In genomic region chr2:25709056-25709455, GRCm38 (mm10) we compare ENCODE assay signal across 27 mouse cellular contexts. TPM values are rescaled to one million over a fixed set of nuclear protein-coding genes. Genes with fewer than 3 reads are reported as not detected.
DNase-seq lines count a peak whose midpoint lies in the region; ATAC-seq and TF ChIP-seq lines count a peak whose summit lies in the region.
"Not testable (repeated sequence)": the region's sequence is repeated elsewhere in the genome, so short reads cannot be mapped to it uniquely, and the experiment has no call there.
"Had no signal": no experiment of that assay in that cellular context is flagged by ENCODE, and none has a peak within 500 bp of the region (broad histone marks: within the 10 kb centered on the region; RNA-seq: fewer than 3 reads in every experiment).

No protein-coding gene starts in this region.

- H3K27ac ChIP-seq in gastrocnemius, adult 2 months: peak overlapping the region; percentile 17; the same call in 1 of the 2 replicates
- not testable (repeated sequence) for H3K27ac ChIP-seq in hindbrain, embryonic 13.5 days; hindbrain, embryonic 16.5 days (ENCODE audit: low read depth, low read length); limb, embryonic 13.5 days; midbrain, embryonic 16.5 days (ENCODE audit: low read length); neural tube, embryonic 13.5 days (replicated peaks)

- WGBS in hindbrain, embryonic 13.5 days: 81% methylated on average over 1 of the region's 1 CpGs
- WGBS in hindbrain, embryonic 16.5 days: 97% methylated on average over 1 of the region's 1 CpGs
- 88% methylated on average over 1 of the region's 1 CpGs for WGBS in limb, embryonic 13.5 days
- 88% methylated on average over 1 of the region's 1 CpGs for WGBS in midbrain, embryonic 16.5 days
- 88% methylated on average over 1 of the region's 1 CpGs for WGBS in neural tube, embryonic 13.5 days

- TF ChIP-seq CTCF in gastrocnemius, adult 2 months (IDR thresholded peaks at IDR 0.05): not testable (repeated sequence)

- H3K4me2 ChIP-seq in hindbrain, embryonic 13.5 days: peak overlapping the region; percentile 84; the same call in 1 of the 2 replicates
- H3K4me2 ChIP-seq in hindbrain, embryonic 16.5 days (ENCODE audit: low read length): peak overlapping the region; percentile 59; the same call in 1 of the 2 replicates
- H3K4me2 ChIP-seq in limb, embryonic 13.5 days (replicated peaks): 0 out of 2 replicates have a peak overlapping the region, but pooled peaks have one; percentile 48
- H3K4me2 ChIP-seq in midbrain, embryonic 16.5 days (ENCODE audit: low read length): peak overlapping the region; percentile 64
- 0 out of 2 replicates have a peak overlapping the region, but pooled peaks have one; percentile 86 for H3K4me2 ChIP-seq in neural tube, embryonic 13.5 days

- H3K27me3 ChIP-seq in hindbrain, embryonic 13.5 days; hindbrain, embryonic 16.5 days (replicated peaks; ENCODE audit: control insufficient read depth, insufficient read depth, low read length); limb, embryonic 13.5 days; midbrain, embryonic 16.5 days (ENCODE audit: control insufficient read depth, insufficient read depth, low read depth, low read length); neural tube, embryonic 13.5 days: not testable (repeated sequence)

- not testable (repeated sequence) for ATAC-seq in hindbrain, embryonic 13.5 days (ENCODE audit: low FRiP score); hindbrain, embryonic 16.5 days; limb, embryonic 13.5 days (ENCODE audit: low FRiP score, low read depth); midbrain, embryonic 16.5 days; neural tube, embryonic 13.5 days (ENCODE audit: low read depth)

- peaks cover 21% of the 10 kb centered on the region for H3K4me1 ChIP-seq in hindbrain, embryonic 13.5 days (replicated peaks)
- H3K4me1 ChIP-seq in hindbrain, embryonic 16.5 days (ENCODE audit: control insufficient read depth, insufficient read depth, low read depth, low read length): peaks cover 16% of the 10 kb centered on the region
- peaks cover 13% of the 10 kb centered on the region for H3K4me1 ChIP-seq in limb, embryonic 13.5 days
- H3K4me1 ChIP-seq in midbrain, embryonic 16.5 days (ENCODE audit: control insufficient read depth, insufficient read depth, low read length): peaks cover 17% of the 10 kb centered on the region
- peaks cover 22% of the 10 kb centered on the region for H3K4me1 ChIP-seq in neural tube, embryonic 13.5 days (replicated peaks)

- H3K9ac ChIP-seq in hindbrain, embryonic 13.5 days: peak overlapping the region; percentile 51; the same call in 1 of the 2 replicates
- H3K9ac ChIP-seq in hindbrain, embryonic 16.5 days (ENCODE audit: low read depth, low read length); limb, embryonic 13.5 days; neural tube, embryonic 13.5 days: not testable (repeated sequence)
- H3K9ac ChIP-seq in midbrain, embryonic 16.5 days (ENCODE audit: low read depth, low read length): peak overlapping the region; percentile 2; the same call in 1 of the 2 replicates

- not testable (repeated sequence) for H3K9me3 ChIP-seq in hindbrain, embryonic 13.5 days; hindbrain, embryonic 16.5 days (ENCODE audit: control insufficient read depth, low read length); limb, embryonic 13.5 days; midbrain, embryonic 16.5 days (replicated peaks; ENCODE audit: control insufficient read depth, low read length, poor library complexity, severe bottlenecking); neural tube, embryonic 13.5 days

- DNase-seq in gastrocnemius, adult 2 months: not testable (repeated sequence)

- not testable (repeated sequence) for H3K36me3 ChIP-seq in hindbrain, embryonic 13.5 days; hindbrain, embryonic 16.5 days (ENCODE audit: control insufficient read depth, insufficient read depth, low read length); limb, embryonic 13.5 days; midbrain, embryonic 16.5 days (ENCODE audit: control insufficient read depth, insufficient read depth, low read length); neural tube, embryonic 13.5 days

- intact Hi-C loops in gastrocnemius, adult 2 months (cut with DNase I): loop anchor here (5.0 kb wide), 1 partner anchor 52 kb away; the partner anchor contains the start of gene Lcn5

- not testable (repeated sequence) for H3K4me3 ChIP-seq in gastrocnemius, adult 2 months; hindbrain, embryonic 16.5 days (ENCODE audit: low read length); limb, embryonic 13.5 days; midbrain, embryonic 16.5 days (ENCODE audit: low read depth, low read length); neural tube, embryonic 13.5 days
- H3K4me3 ChIP-seq in hindbrain, embryonic 13.5 days: peak overlapping the region; percentile 27; the same call in 1 of the 2 replicates

RNA-seq across cellular contexts. Expression of gene Bmyc, which starts 2.5 kb away (rescaled TPM):
- total RNA-seq in gastrocnemius, adult 2 months (2021): 10 to 100 TPM; 11.4 to 13.1 TPM
- polyA plus RNA-seq in hindbrain, embryonic 13.5 days (2015; fragmentation: Nextera tagmentation; extraction: Ambion mirVana): 126 and 129 TPM in 2 replicates
- polyA plus RNA-seq in hindbrain, embryonic 16.5 days (2015; fragmentation: Nextera tagmentation; extraction: Ambion mirVana): 164 and 182 TPM in 2 replicates
- 98.8 and 99.8 TPM in 2 replicates for polyA plus RNA-seq in limb, embryonic 13.5 days (2015; fragmentation: Nextera tagmentation; extraction: Ambion mirVana)
- polyA plus RNA-seq in midbrain, embryonic 16.5 days (2015; fragmentation: Nextera tagmentation; extraction: Ambion mirVana): 158 and 170 TPM in 2 replicates
- polyA plus RNA-seq in neural tube, embryonic 13.5 days (2015; fragmentation: Nextera tagmentation; extraction: Ambion mirVana): 113 and 121 TPM in 2 replicates
- total RNA-seq: G1E had no signal
- polyA plus RNA-seq: G1E had no signal

RNA-seq across cellular contexts. Expression of gene Obp2a, which starts 9.2 kb away (rescaled TPM):
- not detected for total RNA-seq in gastrocnemius, adult 2 months (2021)
- not detected in 2 replicates for polyA plus RNA-seq in hindbrain, embryonic 13.5 days (2015; fragmentation: Nextera tagmentation; extraction: Ambion mirVana)
- polyA plus RNA-seq in hindbrain, embryonic 16.5 days (2015; fragmentation: Nextera tagmentation; extraction: Ambion mirVana): not detected in 2 replicates
- not detected in 2 replicates for polyA plus RNA-seq in limb, embryonic 13.5 days (2015; fragmentation: Nextera tagmentation; extraction: Ambion mirVana)
- polyA plus RNA-seq in midbrain, embryonic 16.5 days (2015; fragmentation: Nextera tagmentation; extraction: Ambion mirVana): not detected in 2 replicates
- polyA plus RNA-seq in neural tube, embryonic 13.5 days (2015; fragmentation: Nextera tagmentation; extraction: Ambion mirVana): not detected in 2 replicates
- total RNA-seq: CH12.LX; G1E; gastrocnemius, adult 8-10 months; gastrocnemius, postnatal 25 days; heart, adult 2 months; heart, postnatal 25 days; hematopoietic stem cell, adult 5-6 weeks had no signal
- polyA plus RNA-seq: embryonic facial prominence, embryonic 11.5 days; embryonic facial prominence, embryonic 14.5 days; forebrain, embryonic 10.5 days; forebrain, embryonic 13.5 days; forebrain, embryonic 16.5 days; frontal cortex, adult 2 months; G1E; heart, adult 2 months; heart, embryonic 11.5 days; heart, embryonic 14.5 days; heart, postnatal 0 days; hindbrain, embryonic 12.5 days; Patski had no signal

RNA-seq across cellular contexts. Expression of gene Lcn10, which starts 26.5 kb away (rescaled TPM):
- not detected for total RNA-seq in gastrocnemius, adult 2 months (2021)
- not detected in 2 replicates for polyA plus RNA-seq in hindbrain, embryonic 13.5 days (2015; fragmentation: Nextera tagmentation; extraction: Ambion mirVana)
- not detected in 2 replicates for polyA plus RNA-seq in hindbrain, embryonic 16.5 days (2015; fragmentation: Nextera tagmentation; extraction: Ambion mirVana)
- not detected in 2 replicates for polyA plus RNA-seq in limb, embryonic 13.5 days (2015; fragmentation: Nextera tagmentation; extraction: Ambion mirVana)
- not detected in 2 replicates for polyA plus RNA-seq in midbrain, embryonic 16.5 days (2015; fragmentation: Nextera tagmentation; extraction: Ambion mirVana)
- not detected in 2 replicates for polyA plus RNA-seq in neural tube, embryonic 13.5 days (2015; fragmentation: Nextera tagmentation; extraction: Ambion mirVana)
- total RNA-seq: adrenal gland, adult 18-20 months; adrenal gland, postnatal 10 days; adrenal gland, postnatal 36 days; CH12.LX; G1E; gastrocnemius, adult 8-10 months; gastrocnemius, postnatal 25 days; heart, adult 2 months; heart, postnatal 25 days; hematopoietic stem cell, adult 5-6 weeks had no signal
- polyA plus RNA-seq: embryonic facial prominence, embryonic 11.5 days; embryonic facial prominence, embryonic 14.5 days; forebrain, embryonic 10.5 days; forebrain, embryonic 13.5 days; forebrain, embryonic 16.5 days; frontal cortex, adult 2 months; G1E; heart, adult 2 months; heart, embryonic 11.5 days; heart, embryonic 14.5 days; heart, postnatal 0 days; hindbrain, embryonic 12.5 days; Patski had no signal

RNA-seq across cellular contexts. Expression of gene Obp2b, which starts 27.8 kb away (rescaled TPM):
- total RNA-seq in gastrocnemius, adult 2 months (2021): not detected
- polyA plus RNA-seq in hindbrain, embryonic 13.5 days (2015; fragmentation: Nextera tagmentation; extraction: Ambion mirVana): not detected in 2 replicates
- polyA plus RNA-seq in hindbrain, embryonic 16.5 days (2015; fragmentation: Nextera tagmentation; extraction: Ambion mirVana): not detected in 2 replicates
- not detected in 2 replicates for polyA plus RNA-seq in limb, embryonic 13.5 days (2015; fragmentation: Nextera tagmentation; extraction: Ambion mirVana)
- polyA plus RNA-seq in midbrain, embryonic 16.5 days (2015; fragmentation: Nextera tagmentation; extraction: Ambion mirVana): not detected in 2 replicates
- polyA plus RNA-seq in neural tube, embryonic 13.5 days (2015; fragmentation: Nextera tagmentation; extraction: Ambion mirVana): not detected in 2 replicates
- total RNA-seq: adrenal gland, adult 18-20 months; adrenal gland, postnatal 10 days; adrenal gland, postnatal 36 days; CH12.LX; G1E; gastrocnemius, adult 8-10 months; gastrocnemius, postnatal 25 days; heart, adult 2 months; heart, postnatal 25 days; hematopoietic stem cell, adult 5-6 weeks had no signal
- polyA plus RNA-seq: embryonic facial prominence, embryonic 11.5 days; embryonic facial prominence, embryonic 14.5 days; forebrain, embryonic 10.5 days; forebrain, embryonic 13.5 days; forebrain, embryonic 16.5 days; frontal cortex, adult 2 months; G1E; heart, adult 2 months; heart, embryonic 11.5 days; heart, embryonic 14.5 days; heart, postnatal 0 days; hindbrain, embryonic 12.5 days; Patski had no signal

RNA-seq across cellular contexts. Expression of gene Lcn6, which starts 32.5 kb away (rescaled TPM):
- not detected for total RNA-seq in gastrocnemius, adult 2 months (2021)
- not detected in 2 replicates for polyA plus RNA-seq in hindbrain, embryonic 13.5 days (2015; fragmentation: Nextera tagmentation; extraction: Ambion mirVana)
- not detected in 2 replicates for polyA plus RNA-seq in hindbrain, embryonic 16.5 days (2015; fragmentation: Nextera tagmentation; extraction: Ambion mirVana)
- polyA plus RNA-seq in limb, embryonic 13.5 days (2015; fragmentation: Nextera tagmentation; extraction: Ambion mirVana): not detected in 2 replicates
- not detected in 2 replicates for polyA plus RNA-seq in midbrain, embryonic 16.5 days (2015; fragmentation: Nextera tagmentation; extraction: Ambion mirVana)
- not detected in 2 replicates for polyA plus RNA-seq in neural tube, embryonic 13.5 days (2015; fragmentation: Nextera tagmentation; extraction: Ambion mirVana)
- total RNA-seq: adrenal gland, adult 18-20 months; adrenal gland, postnatal 10 days; adrenal gland, postnatal 36 days; CH12.LX; G1E; gastrocnemius, adult 8-10 months; gastrocnemius, postnatal 25 days; heart, adult 2 months; heart, postnatal 25 days; hematopoietic stem cell, adult 5-6 weeks had no signal
- polyA plus RNA-seq: embryonic facial prominence, embryonic 11.5 days; embryonic facial prominence, embryonic 14.5 days; forebrain, embryonic 10.5 days; forebrain, embryonic 13.5 days; forebrain, embryonic 16.5 days; frontal cortex, adult 2 months; G1E; heart, adult 2 months; heart, embryonic 11.5 days; heart, embryonic 14.5 days; heart, postnatal 0 days; hindbrain, embryonic 12.5 days; Patski had no signal
